Mouse (Mus musculus) hindbrain, embryonic 14.5 days (tissue): ENCODE data around the gene 4921501E09Rik. TPM values are rescaled to one million over a fixed set of nuclear protein-coding genes. Genes with fewer than 3 reads are reported as not detected.
A peak's percentile ranks its signal among the peaks of the same experiment; 100 is the strongest.

Experiments used
- ATAC-seq: fragments of 200-750 bp; cut with Nextera tagmentation; 2 replicates; pipeline ENCODE4 v1.8.0; 2017; ENCODE audit warnings: moderate number of reproducible peaks, mild to moderate bottlenecking, moderate TSS enrichment, moderate library complexity; ENCODE audit not compliant: low FRiP score
- DNase-seq: peaks from one replicate; pipeline ENCODE4 v3.0.0-alpha.2; 2015; ENCODE audit warnings: low spot score
- H3K27ac ChIP-seq: fragments of 300-500 bp; sonication (generic); 2 replicates; pipeline ENCODE4 v1.5.1; 2014; ENCODE audit warnings: mild to moderate bottlenecking, moderate library complexity
- H3K27me3 ChIP-seq: fragments of 300-500 bp; sonication (generic); 2 replicates; pipeline ENCODE4 v1.6.1; 2014; ENCODE audit warnings: mild to moderate bottlenecking, low read length, mixed read lengths; ENCODE audit not compliant: control insufficient read depth, insufficient read depth
- H3K36me3 ChIP-seq: fragments of 300-500 bp; sonication (generic); replicated peaks from 2 replicates; pipeline ENCODE4 v1.6.1; 2014; ENCODE audit not compliant: control insufficient read depth, insufficient read depth
- H3K4me1 ChIP-seq: fragments of 300-500 bp; sonication (generic); replicated peaks from 2 replicates; pipeline ENCODE4 v1.6.1; 2014; ENCODE audit warnings: antibody characterized with exemption, low read length, mixed read lengths; ENCODE audit not compliant: control insufficient read depth, insufficient read depth
- H3K4me2 ChIP-seq: fragments of 300-500 bp; sonication (generic); replicated peaks from 2 replicates; pipeline ENCODE4 v1.6.1; 2014; ENCODE audit warnings: mild to moderate bottlenecking, moderate library complexity
- H3K4me3 ChIP-seq: fragments of 300-500 bp; sonication (generic); replicated peaks from 2 replicates; pipeline ENCODE4 v1.5.1; 2014; ENCODE audit warnings: mild to moderate bottlenecking, low read length
- H3K9ac ChIP-seq: fragments of 300-500 bp; sonication (generic); 2 replicates; pipeline ENCODE4 v1.6.1; 2014
- H3K9me3 ChIP-seq: fragments of 300-500 bp; sonication (generic); 2 replicates; pipeline ENCODE4 v1.6.1; 2016; ENCODE audit warnings: low read length; ENCODE audit not compliant: control insufficient read depth
- WGBS: fragments of 180-500 bp; shearing (Covaris S2); extraction: QIAGEN DNeasy Blood & Tissue Kit; methylation state at CpG from one replicate; pipeline ENCODE4 v1.1.7; 2014; 5-methylcytosine and 5-hydroxymethylcytosine counted together
- polyA plus RNA-seq: library from polyadenylated mRNA; unstranded; fragments of >200 nt; fragmentation: Nextera tagmentation; extraction: Ambion mirVana; gene quantifications from 2 replicates; pipeline ENCODE4 v1.2.1, GENCODE M21; 2014

4921501E09Rik gene
- not detected in 2 replicates for polyA plus RNA-seq

- Histone ChIP-seq H3K4me1 (no peaks in the 10 kb centered on the region), H3K4me2 (no peak within 1 kb of the TSS), H3K9me3 (no peaks in the 10 kb centered on the region), H3K27ac (no peak within 1 kb of the TSS), H3K9ac (no peak within 1 kb of the TSS), H3K27me3 (no peaks in the 10 kb centered on the region), H3K4me3 (no peak within 1 kb of the TSS), H3K36me3 (no peaks in the 10 kb centered on the region)
- ATAC-seq, result no peak
- DNase-seq, result no peak
- WGBS, result 47% methylated on average over 1 of the region's 1 CpGs
Measured at GRCm38 (mm10) chr17:33067958-33068357, at the start of gene 4921501E09Rik. TSS of gene 4921501E09Rik (minus strand) at chr17:33068058.

- 93% methylated on average over 2 of the region's 2 CpGs for WGBS
- Histone ChIP-seq H3K9me3 (no peaks in the 10 kb centered on the region), H3K4me2 (no peak overlapping the region), H3K4me3 (no peak overlapping the region), H3K9ac (no peak overlapping the region), H3K4me1 (peaks cover 11% of the 10 kb centered on the region), H3K27ac (no peak overlapping the region), H3K36me3 (peaks cover 5% of the 10 kb centered on the region), H3K27me3 (no peaks in the 10 kb centered on the region)
- ATAC-seq, result no peak
- no peak for DNase-seq
Measured at GRCm38 (mm10) chr17:33097396-33097795, 29.5 kb upstream of the 4921501E09Rik start.

GRCm38 (mm10) chr17:33092391-33093193 lies 24.7 kb upstream of the 4921501E09Rik start:
- H3K36me3 ChIP-seq, result no peaks in the 10 kb centered on the region
- H3K4me2 ChIP-seq, result peak overlapping the region; percentile 82
- no peaks in the 10 kb centered on the region for H3K9me3 ChIP-seq
- H3K27ac ChIP-seq, result peak overlapping the region; percentile 92
- peaks cover 11% of the 10 kb centered on the region for H3K4me1 ChIP-seq
- peak overlapping the region; percentile 56 for H3K4me3 ChIP-seq
- peak overlapping the region; percentile 74 for H3K9ac ChIP-seq
- WGBS, result 2% methylated on average over 27 of the region's 31 CpGs
- no peaks in the 10 kb centered on the region for H3K27me3 ChIP-seq
- ATAC-seq (peak; percentile 85), DNase-seq (peak; percentile 83)

- no peak overlapping the region for H3K9ac ChIP-seq
- H3K36me3 ChIP-seq, result no peaks in the 10 kb centered on the region
- no peak for ATAC-seq
- WGBS, result 39% methylated on average over 1 of the region's 1 CpGs
- DNase-seq, result no peak
- peaks cover 11% of the 10 kb centered on the region for H3K4me1 ChIP-seq
- no peaks in the 10 kb centered on the region; the same call in 1 of the 2 replicates for H3K27me3 ChIP-seq
- H3K4me2 ChIP-seq, result peak overlapping the region; percentile 82
- peak overlapping the region; percentile 56; the same call in 1 of the 2 replicates for H3K4me3 ChIP-seq
- no peaks in the 10 kb centered on the region for H3K9me3 ChIP-seq
- H3K27ac ChIP-seq, result peak overlapping the region; percentile 92; the same call in 1 of the 2 replicates
Measured at GRCm38 (mm10) chr17:33091630-33092029, 23.8 kb upstream of the 4921501E09Rik start.

- 4% methylated on average over 34 of the region's 34 CpGs for WGBS
- Histone ChIP-seq H3K27me3 (no peaks in the 10 kb centered on the region; the same call in 1 of the 2 replicates), H3K4me3 (peak within 1 kb of the TSS; percentile 62), H3K9ac (peak within 1 kb of the TSS; percentile 76), H3K27ac (peak within 1 kb of the TSS; percentile 74), H3K9me3 (no peaks in the 10 kb centered on the region), H3K4me2 (peak within 1 kb of the TSS; percentile 65), H3K36me3 (no peaks in the 10 kb centered on the region), H3K4me1 (peaks cover 11% of the 10 kb centered on the region)
- ATAC-seq, result peak; percentile 93
- peak; percentile 85 for DNase-seq
Measured at GRCm38 (mm10) chr17:33089220-33089949, 21.5 kb upstream of the 4921501E09Rik start, which contains the start of gene Zfp563. TSS of gene Zfp563 (plus strand) at chr17:33089310.

GRCm38 (mm10) chr17:33063001-33063400 lies 4.9 kb downstream of the 4921501E09Rik start:
- Histone ChIP-seq H3K9me3 (no peaks in the 10 kb centered on the region), H3K36me3 (no peaks in the 10 kb centered on the region), H3K4me1 (no peaks in the 10 kb centered on the region), H3K4me2 (no peak overlapping the region), H3K9ac (no peak overlapping the region), H3K4me3 (no peak overlapping the region), H3K27ac (no peak overlapping the region), H3K27me3 (no peaks in the 10 kb centered on the region)
- DNase-seq (no peak), ATAC-seq (no peak)
- 4% methylated on average over 1 of the region's 1 CpGs for WGBS

GRCm38 (mm10) chr17:33058791-33059190 lies 9.1 kb downstream of the 4921501E09Rik start:
- no peak overlapping the region for H3K27ac ChIP-seq
- H3K4me1 ChIP-seq, result no peaks in the 10 kb centered on the region
- H3K36me3 ChIP-seq, result no peaks in the 10 kb centered on the region
- no peaks in the 10 kb centered on the region for H3K9me3 ChIP-seq
- no peak overlapping the region for H3K9ac ChIP-seq
- WGBS, result 14% methylated on average over 1 of the region's 1 CpGs
- H3K27me3 ChIP-seq, result no peaks in the 10 kb centered on the region
- ATAC-seq (no peak), DNase-seq (no peak)
- no peak overlapping the region for H3K4me3 ChIP-seq
- no peak overlapping the region for H3K4me2 ChIP-seq

- 3% methylated on average over 27 of the region's 27 CpGs for WGBS
- Histone ChIP-seq H3K4me3 (peak within 1 kb of the TSS; percentile 89), H3K36me3 (no peaks in the 10 kb centered on the region), H3K9me3 (no peaks in the 10 kb centered on the region), H3K4me1 (peaks cover 6% of the 10 kb centered on the region; the same call in 1 of the 2 replicates), H3K27me3 (no peaks in the 10 kb centered on the region), H3K4me2 (peak within 1 kb of the TSS; percentile 67), H3K27ac (peak within 1 kb of the TSS; percentile 89), H3K9ac (peak within 1 kb of the TSS; percentile 88)
- DNase-seq (peak; percentile 86), ATAC-seq (peak; percentile 99)
Measured at GRCm38 (mm10) chr17:33032900-33033891, 34.7 kb downstream of the 4921501E09Rik start, which contains the start of gene Zfp763. TSS of gene Zfp763 (minus strand) at chr17:33033402.
